Mouse (Mus musculus) hindbrain, embryonic 16.5 days (tissue): Measurements from ENCODE around the gene Larp6. TPM values are rescaled to one million over a fixed set of nuclear protein-coding genes. Genes with fewer than 3 reads are reported as not detected.

Experiments
- ATAC-seq: fragments of 200-750 bp; cut with Nextera tagmentation; 2 replicates; pipeline ENCODE4 v1.8.0; 2017; ENCODE audit warnings: moderate TSS enrichment, moderate library complexity
- H3K27ac ChIP-seq: fragments of 300-500 bp; sonication (generic); 2 replicates; pipeline ENCODE4 v1.5.1; 2014; ENCODE audit warnings: low read depth, mild to moderate bottlenecking, control low read depth, low read length, moderate library complexity
- H3K27me3 ChIP-seq: fragments of 300-500 bp; sonication (generic); replicated peaks from 2 replicates; pipeline ENCODE4 v1.6.1; 2014; ENCODE audit warnings: low read length; ENCODE audit not compliant: control insufficient read depth, insufficient read depth
- H3K36me3 ChIP-seq: fragments of 300-500 bp; sonication (generic); 2 replicates; pipeline ENCODE4 v1.6.1; 2014; ENCODE audit warnings: mild to moderate bottlenecking, low read length, moderate library complexity, mixed read lengths; ENCODE audit not compliant: control insufficient read depth, insufficient read depth
- H3K4me1 ChIP-seq: fragments of 300-500 bp; sonication (generic); 2 replicates; pipeline ENCODE4 v1.6.1; 2014; ENCODE audit warnings: low read depth, low read length; ENCODE audit not compliant: control insufficient read depth, insufficient read depth
- H3K4me2 ChIP-seq: fragments of 300-500 bp; sonication (generic); 2 replicates; pipeline ENCODE4 v1.6.1; 2014; ENCODE audit warnings: mild to moderate bottlenecking, low read length, control low read depth, moderate library complexity
- H3K4me3 ChIP-seq: fragments of 300-500 bp; sonication (generic); 2 replicates; pipeline ENCODE4 v1.5.1; 2014; ENCODE audit warnings: mild to moderate bottlenecking, low read length, control low read depth, moderate library complexity
- H3K9ac ChIP-seq: fragments of 300-500 bp; sonication (generic); 2 replicates; pipeline ENCODE4 v1.6.1; 2014; ENCODE audit warnings: low read depth, mild to moderate bottlenecking, control low read depth, low read length, moderate library complexity
- H3K9me3 ChIP-seq: fragments of 300-500 bp; sonication (generic); 2 replicates; pipeline ENCODE4 v1.6.1; 2014; ENCODE audit warnings: mild to moderate bottlenecking, low read length, moderate library complexity; ENCODE audit not compliant: control insufficient read depth
- WGBS: fragments of 180-500 bp; shearing (Covaris S2); extraction: QIAGEN DNeasy Blood & Tissue Kit; methylation state at CpG from one replicate; pipeline ENCODE4 v1.1.7; 2014; 5-methylcytosine and 5-hydroxymethylcytosine counted together
- polyA plus RNA-seq: library from polyadenylated mRNA; unstranded; fragments of >200 nt; fragmentation: Nextera tagmentation; extraction: Ambion mirVana; gene quantifications from 2 replicates; pipeline ENCODE4 v1.2.1, GENCODE M21; 2015

Gene Larp6
- polyA plus RNA-seq, 1 experiment from 2014 or later, result 25.2 TPM

DNA sequence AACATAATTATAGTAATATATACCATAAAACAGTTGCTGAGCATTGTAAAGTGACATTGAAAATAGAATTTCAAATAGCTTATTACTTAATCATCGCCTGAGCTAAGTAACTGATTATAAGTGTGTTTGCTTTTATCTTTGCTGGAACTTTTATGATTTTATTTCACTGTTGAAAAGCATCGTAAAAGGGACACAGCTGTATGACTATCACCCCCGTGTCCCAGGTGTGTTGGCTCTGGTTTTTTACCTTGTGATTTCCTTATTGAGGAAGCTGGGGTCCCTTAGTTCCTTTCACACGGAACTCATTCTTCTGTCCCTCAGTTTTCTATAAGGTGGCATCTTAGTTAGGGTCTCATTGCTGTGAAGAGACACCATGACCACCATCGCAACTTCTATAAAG, 34.9 kb downstream of the Larp6 start:
- Histone ChIP-seq H3K27ac (no peak overlapping the region), H3K9ac (no peak overlapping the region), H3K4me3 (no peak overlapping the region), H3K9me3 (no peaks in the 10 kb centered on the region), H3K27me3 (no peaks in the 10 kb centered on the region), H3K4me1 (no peaks in the 10 kb centered on the region), H3K36me3 (no peaks in the 10 kb centered on the region), H3K4me2 (no peak overlapping the region)
- no peak for ATAC-seq
- 89% methylated on average over 5 of the region's 5 CpGs for WGBS

GRCm38 (mm10) chr9:60748191-60748590, 35.4 kb downstream of the Larp6 start:
- H3K9ac ChIP-seq, result no peak overlapping the region
- no peak for ATAC-seq

DNA sequence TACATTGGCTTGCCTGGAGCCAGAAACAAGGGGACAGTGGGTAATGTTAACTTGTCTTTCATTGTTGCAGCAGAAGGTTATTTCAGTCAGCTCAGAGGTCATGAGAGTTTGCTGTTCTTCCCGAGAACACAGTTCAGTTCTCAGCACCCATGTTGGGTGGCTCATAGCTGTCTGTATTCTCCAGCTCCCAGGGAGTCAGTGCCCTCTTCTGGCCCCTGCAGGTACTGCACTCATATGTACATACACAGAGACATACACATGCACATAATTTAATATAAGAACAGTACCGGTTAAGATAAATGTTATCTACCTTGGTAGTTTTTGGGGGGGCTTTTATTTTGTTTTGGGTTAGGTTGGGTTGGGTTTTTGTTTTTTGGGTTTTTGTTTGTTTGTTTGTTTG, 36.3 kb downstream of the Larp6 start:
- H3K4me1 ChIP-seq, result no peaks in the 10 kb centered on the region
- no peak overlapping the region for H3K9ac ChIP-seq
- H3K9me3 ChIP-seq, result no peaks in the 10 kb centered on the region
- no peaks in the 10 kb centered on the region for H3K36me3 ChIP-seq
- no peak overlapping the region for H3K4me3 ChIP-seq
- H3K27me3 ChIP-seq, result no peaks in the 10 kb centered on the region
- no peak overlapping the region for H3K4me2 ChIP-seq
- WGBS, result 97% methylated on average over 2 of the region's 2 CpGs
- no peak for ATAC-seq
- H3K27ac ChIP-seq, result no peak overlapping the region

More at GRCm38 (mm10) chr9:60748191-60748590, 35.4 kb downstream of the Larp6 start:
- Histone ChIP-seq H3K4me3 (no peak overlapping the region), H3K27me3 (no peaks in the 10 kb centered on the region), H3K36me3 (no peaks in the 10 kb centered on the region), H3K4me1 (no peaks in the 10 kb centered on the region), H3K27ac (no peak overlapping the region), H3K9me3 (no peaks in the 10 kb centered on the region), H3K4me2 (no peak overlapping the region)
- WGBS, result 72% methylated on average over 2 of the region's 2 CpGs

DNA sequence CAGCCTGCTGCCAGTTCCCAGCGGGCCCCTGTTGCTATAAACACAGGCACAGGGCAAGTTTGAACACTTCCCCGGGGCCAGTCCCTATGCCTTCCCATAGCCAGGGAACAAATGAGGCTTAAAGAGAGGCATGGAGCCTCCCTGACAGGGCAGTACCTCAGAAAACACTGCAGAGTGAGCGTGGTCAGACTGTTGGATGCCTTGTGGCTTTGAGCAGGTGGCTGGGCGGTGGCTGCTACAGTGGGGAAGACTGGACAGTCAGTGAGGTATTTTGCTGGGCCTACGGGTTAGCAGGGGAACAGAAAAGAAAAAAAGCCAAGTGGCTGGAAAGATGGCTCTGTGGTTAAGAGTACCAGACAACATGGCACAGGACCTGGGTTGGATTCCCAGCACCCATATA, 38.3 kb downstream of the Larp6 start:
- H3K4me2 ChIP-seq, result no peak overlapping the region
- H3K36me3 ChIP-seq, result no peaks in the 10 kb centered on the region
- H3K27me3 ChIP-seq, result no peaks in the 10 kb centered on the region
- no peak overlapping the region for H3K27ac ChIP-seq
- no peaks in the 10 kb centered on the region for H3K4me1 ChIP-seq
- no peaks in the 10 kb centered on the region for H3K9me3 ChIP-seq
- WGBS, result 96% methylated on average over 5 of the region's 5 CpGs
- H3K4me3 ChIP-seq, result no peak overlapping the region
- H3K9ac ChIP-seq, result no peak overlapping the region
- ATAC-seq, result no peak

DNA sequence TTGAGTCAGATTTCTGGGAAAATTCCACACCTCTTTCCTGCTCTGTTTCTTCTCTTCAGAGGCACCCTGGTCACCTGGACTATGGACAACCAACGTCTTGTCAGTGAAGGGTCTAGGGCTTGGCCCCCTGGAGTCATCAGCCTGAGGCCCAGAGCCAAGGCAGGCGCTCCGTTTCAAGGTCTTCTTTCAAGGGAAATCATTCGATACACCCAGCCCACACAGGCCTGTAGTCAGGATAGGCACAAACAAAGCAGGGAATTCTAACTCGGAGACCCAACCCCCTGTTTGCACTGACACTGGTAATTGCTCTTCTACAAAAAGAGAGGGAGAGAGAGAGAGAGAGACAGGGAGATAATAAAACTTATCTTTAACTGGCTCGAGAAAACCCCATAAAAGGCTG, 39.2 kb downstream of the Larp6 start:
- WGBS, result 65% methylated on average over 6 of the region's 6 CpGs
- no peaks in the 10 kb centered on the region for H3K9me3 ChIP-seq

DNA sequence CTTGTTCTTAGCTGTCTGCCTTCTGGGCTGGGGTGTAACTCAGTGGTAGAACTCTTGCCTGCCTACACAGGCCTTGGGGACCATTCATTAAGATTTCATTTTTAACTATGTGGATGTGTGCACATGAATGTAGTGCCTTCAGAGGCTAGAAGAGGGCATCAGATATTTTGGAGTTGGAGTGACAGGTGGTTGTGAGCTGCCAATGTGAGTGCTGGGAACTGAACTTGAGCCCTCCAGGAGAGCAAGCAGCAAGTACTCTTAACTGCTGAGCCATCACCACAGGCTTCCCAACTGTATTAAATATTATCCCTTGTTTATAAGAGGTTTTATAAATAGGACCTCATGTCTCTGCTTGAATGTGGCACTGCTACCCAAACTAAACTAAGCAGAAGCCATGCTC, 39.8 kb downstream of the Larp6 start:
- Histone ChIP-seq H3K9ac (no peak overlapping the region), H3K4me1 (no peaks in the 10 kb centered on the region), H3K36me3 (no peaks in the 10 kb centered on the region), H3K4me3 (no peak overlapping the region), H3K9me3 (no peaks in the 10 kb centered on the region), H3K4me2 (no peak overlapping the region), H3K27ac (no peak overlapping the region), H3K27me3 (no peaks in the 10 kb centered on the region)
- no peak for ATAC-seq

More for the DNA sequence above, 39.2 kb downstream of the Larp6 start:
- no peaks in the 10 kb centered on the region for H3K27me3 ChIP-seq
- no peaks in the 10 kb centered on the region for H3K36me3 ChIP-seq
- H3K27ac ChIP-seq, result no peak overlapping the region
- no peak overlapping the region for H3K4me3 ChIP-seq
- no peak overlapping the region for H3K9ac ChIP-seq
- H3K4me1 ChIP-seq, result no peaks in the 10 kb centered on the region
- no peak for ATAC-seq
- no peak overlapping the region for H3K4me2 ChIP-seq

- no peaks in the 10 kb centered on the region for H3K9me3 ChIP-seq
- WGBS, result 33% methylated on average over 6 of the region's 6 CpGs
- H3K27ac ChIP-seq, result no peak overlapping the region
- no peak overlapping the region for H3K4me2 ChIP-seq
- no peak overlapping the region for H3K9ac ChIP-seq
- no peaks in the 10 kb centered on the region for H3K36me3 ChIP-seq
- H3K4me1 ChIP-seq, result no peaks in the 10 kb centered on the region
- no peaks in the 10 kb centered on the region for H3K27me3 ChIP-seq
- H3K4me3 ChIP-seq, result no peak overlapping the region
- peak; percentile 63; the same call in 1 of the 2 replicates for ATAC-seq
Measured at GRCm38 (mm10) chr9:60756258-60756657, 43.5 kb downstream of the Larp6 start.

GRCm38 (mm10) chr9:60756866-60757740, 44.3 kb downstream of the Larp6 start:
- Histone ChIP-seq H3K4me3 (no peak overlapping the region), H3K4me2 (no peak overlapping the region), H3K9ac (no peak overlapping the region), H3K9me3 (no peaks in the 10 kb centered on the region), H3K36me3 (no peaks in the 10 kb centered on the region), H3K27ac (peak overlapping the region; percentile 44; the same call in 1 of the 2 replicates), H3K27me3 (no peaks in the 10 kb centered on the region), H3K4me1 (no peaks in the 10 kb centered on the region)
- no peak for ATAC-seq
- WGBS, result 71% methylated on average over 15 of the region's 15 CpGs

- Histone ChIP-seq H3K9me3 (no peaks in the 10 kb centered on the region), H3K4me1 (no peaks in the 10 kb centered on the region), H3K27me3 (no peaks in the 10 kb centered on the region), H3K36me3 (no peaks in the 10 kb centered on the region), H3K27ac (peak overlapping the region; percentile 44; the same call in 1 of the 2 replicates), H3K4me2 (no peak overlapping the region), H3K9ac (no peak overlapping the region), H3K4me3 (no peak overlapping the region)
- 60% methylated on average over 5 of the region's 5 CpGs for WGBS
- ATAC-seq, result no peak
Measured at GRCm38 (mm10) chr9:60757817-60758216, 45.0 kb downstream of the Larp6 start.
